Mouse (Mus musculus): ENCODE results near the gene Nxt1.

GRCm38 (mm10) chr2:148683031-148683430 lies 10.6 kb downstream of the Nxt1 start:
- TF ChIP-seq NANOG (IDR thresholded peaks at IDR 0.05; ENCODE audit: borderline replicate concordance, low read length) = no peak
- no peak for TF ChIP-seq CTCF (conservative IDR thresholded peaks at IDR 0.05; ENCODE audit: low read length)

Data from E14TG2a.4 (cell line).